In genomic region chr13:53219889-53220288, GRCm38 (mm10) we compare ENCODE assay signal across 16 mouse cellular contexts.
"Had no signal": no experiment of that assay in that cellular context is flagged by ENCODE, and none has a peak within 500 bp of the region (broad histone marks: within the 10 kb centered on the region; RNA-seq: fewer than 3 reads in every experiment).

No protein-coding gene starts in this region.

- H3K4me1 ChIP-seq: neural tube, embryonic 13.5 days; neural tube, embryonic 15.5 days had no signal

- H3K27me3 ChIP-seq: neural tube, embryonic 13.5 days; neural tube, embryonic 15.5 days; stomach, embryonic 15.5 days had no signal

- H3K36me3 ChIP-seq: neural tube, embryonic 13.5 days; neural tube, embryonic 15.5 days; stomach, embryonic 15.5 days had no signal

- H3K9ac ChIP-seq: neural tube, embryonic 13.5 days; neural tube, embryonic 15.5 days; stomach, embryonic 15.5 days had no signal

- H3K27ac ChIP-seq: neural tube, embryonic 13.5 days; neural tube, embryonic 15.5 days; stomach, postnatal 0 days had no signal

- H3K9me3 ChIP-seq: neural tube, embryonic 15.5 days; stomach, embryonic 15.5 days had no signal

- H3K4me2 ChIP-seq: neural tube, embryonic 13.5 days; neural tube, embryonic 15.5 days; stomach, embryonic 15.5 days had no signal

- DNase-seq: retina, postnatal 1 day; right cerebral cortex, adult 18-20 months; right cerebral cortex, postnatal 14 days; right cerebral cortex, postnatal 25 days; right cerebral cortex, postnatal 4 days; spleen, adult 18-20 months; thymus, adult 18-20 months; thymus, adult 2 months; thymus, postnatal 14 days; thymus, postnatal 25 days; thymus, postnatal 36 days; thymus, postnatal 4 days had no signal

- H3K4me3 ChIP-seq: neural tube, embryonic 13.5 days; neural tube, embryonic 15.5 days; stomach, embryonic 15.5 days had no signal
